Mouse (Mus musculus) C2C12 (cell line): ENCODE measurements around the gene Gpr15. TPM values are rescaled to one million over a fixed set of nuclear protein-coding genes. Genes with fewer than 3 reads are reported as not detected.

Experiments
- H3K27me3 ChIP-seq: one replicate; pipeline ENCODE4 v1.6.1; 2011; ENCODE audit not compliant: control insufficient read depth, insufficient read depth, insufficient read length
- H3K36me3 ChIP-seq: one replicate; pipeline ENCODE4 v1.6.1; 2011; ENCODE audit not compliant: control insufficient read depth, insufficient read depth
- H3K4me3 ChIP-seq: one replicate; pipeline ENCODE4 v1.5.1; 2011; ENCODE audit warnings: mild to moderate bottlenecking, control low read depth; ENCODE audit not compliant: poor library complexity, insufficient read depth, severe bottlenecking
- H3K79me2 ChIP-seq: one replicate; pipeline ENCODE4 v1.6.1; 2011; ENCODE audit not compliant: control insufficient read depth, insufficient read depth
- H3K79me3 ChIP-seq: one replicate; pipeline ENCODE4 v1.6.1; 2011; ENCODE audit warnings: low read depth, control low read depth
- H3ac ChIP-seq: one replicate; pipeline ENCODE3; 2011; ENCODE audit warnings: low read depth; ENCODE audit not compliant: control insufficient read depth, insufficient read length
- CEBPB ChIP-seq: IDR thresholded peaks from one replicate; pipeline ENCODE4 v1.6.1; 2011; ENCODE audit warnings: low read depth, mild to moderate bottlenecking, control low read depth, moderate library complexity
- CTCF ChIP-seq: IDR thresholded peaks from one replicate; pipeline ENCODE4 v1.5.1; 2011; ENCODE audit not compliant: control insufficient read depth, insufficient read depth, insufficient read length
- FOSL1 ChIP-seq: IDR thresholded peaks from one replicate; pipeline ENCODE4 v1.8.0; 2011; ENCODE audit warnings: mild to moderate bottlenecking, low read length; ENCODE audit not compliant: poor library complexity, insufficient read depth, severe bottlenecking
- MAX ChIP-seq: IDR thresholded peaks from one replicate; pipeline ENCODE4 v1.6.1; 2011; ENCODE audit warnings: mild to moderate bottlenecking, control low read depth
- MYOD1 ChIP-seq: IDR thresholded peaks from one replicate; pipeline ENCODE4 v1.6.1; 2011; ENCODE audit warnings: low read depth; ENCODE audit not compliant: control insufficient read depth, insufficient read length
- MYOG ChIP-seq: IDR thresholded peaks from one replicate; pipeline ENCODE4 v1.6.1; 2011; ENCODE audit not compliant: control insufficient read depth, insufficient read length; ENCODE audit errors: extremely low read depth
- USF1 ChIP-seq: IDR thresholded peaks from one replicate; pipeline ENCODE4 v1.6.1; 2011; ENCODE audit warnings: low read depth, mild to moderate bottlenecking, control low read depth, moderate library complexity
- polyA plus RNA-seq: library from polyadenylated mRNA; unstranded; fragments of >200 nt; fragmentation: generic; extraction: Trizol; gene quantifications from one replicate; pipeline ENCODE4 v1.2.1, GENCODE M21; 2012; ENCODE audit warnings: missing spikeins

The Gpr15 gene
- polyA plus RNA-seq, 1 experiment: not detected

- TF ChIP-seq MYOD1: no peak
- no peak for TF ChIP-seq CEBPB
- no peak for TF ChIP-seq USF1
- TF ChIP-seq CTCF: no peak
- TF ChIP-seq MYOG: no peak
- no peak for TF ChIP-seq FOSL1
- TF ChIP-seq MAX: no peak
- H3K79me3 ChIP-seq: no peaks in the 10 kb centered on the region
- no peaks in the 10 kb centered on the region for H3K27me3 ChIP-seq
- no peak overlapping the region for H3ac ChIP-seq
- H3K4me3 ChIP-seq: no peak overlapping the region
- no peaks in the 10 kb centered on the region for H3K79me2 ChIP-seq
- peaks cover 59% of the 10 kb centered on the region for H3K36me3 ChIP-seq
Observed at GRCm38 (mm10) chr16:58677491-58677890, 41.4 kb downstream of the Gpr15 start.

- H3K36me3 ChIP-seq: peaks cover 59% of the 10 kb centered on the region
- TF ChIP-seq USF1 (no peak), MAX (no peak), CEBPB (no peak), FOSL1 (no peak), MYOG (no peak), MYOD1 (no peak), CTCF (no peak)
Observed at GRCm38 (mm10) chr16:58676633-58677032, 42.2 kb downstream of the Gpr15 start.

GRCm38 (mm10) chr16:58676156-58676555 is 42.7 kb downstream of the Gpr15 start:
- Histone ChIP-seq H3K79me2 (no peaks in the 10 kb centered on the region), H3ac (no peak overlapping the region), H3K36me3 (peaks cover 59% of the 10 kb centered on the region), H3K27me3 (no peaks in the 10 kb centered on the region), H3K4me3 (no peak overlapping the region), H3K79me3 (no peaks in the 10 kb centered on the region)
- TF ChIP-seq CTCF (no peak), CEBPB (no peak)

More at GRCm38 (mm10) chr16:58676633-58677032, 42.2 kb downstream of the Gpr15 start:
- no peak overlapping the region for H3ac ChIP-seq
- no peaks in the 10 kb centered on the region for H3K27me3 ChIP-seq
- H3K79me3 ChIP-seq: no peaks in the 10 kb centered on the region
- H3K4me3 ChIP-seq: no peak overlapping the region
- H3K79me2 ChIP-seq: no peaks in the 10 kb centered on the region

- Histone ChIP-seq H3K36me3 (peaks cover 53% of the 10 kb centered on the region), H3K4me3 (no peak overlapping the region), H3K27me3 (no peaks in the 10 kb centered on the region), H3ac (no peak overlapping the region), H3K79me3 (peaks cover 4% of the 10 kb centered on the region), H3K79me2 (peaks cover 6% of the 10 kb centered on the region)
- TF ChIP-seq USF1: no peak
- no peak for TF ChIP-seq MYOG
- no peak for TF ChIP-seq CEBPB
Observed at GRCm38 (mm10) chr16:58675256-58675655, 43.6 kb downstream of the Gpr15 start.

GRCm38 (mm10) chr16:58673811-58674410 is 45.0 kb downstream of the Gpr15 start:
- Histone ChIP-seq H3K27me3 (no peaks in the 10 kb centered on the region), H3K79me3 (peaks cover 4% of the 10 kb centered on the region), H3ac (no peak overlapping the region), H3K79me2 (peaks cover 6% of the 10 kb centered on the region), H3K36me3 (peaks cover 49% of the 10 kb centered on the region), H3K4me3 (no peak overlapping the region)
- TF ChIP-seq CEBPB (no peak), CTCF (no peak), USF1 (no peak), MAX (no peak), FOSL1 (no peak), MYOD1 (no peak), MYOG (no peak)

- Histone ChIP-seq H3K27me3 (no peaks in the 10 kb centered on the region), H3K36me3 (peaks cover 35% of the 10 kb centered on the region), H3K4me3 (no peak overlapping the region), H3K79me3 (peaks cover 4% of the 10 kb centered on the region), H3ac (no peak overlapping the region), H3K79me2 (peaks cover 6% of the 10 kb centered on the region)
- TF ChIP-seq CTCF (no peak), MYOG (no peak), MYOD1 (no peak), USF1 (no peak), FOSL1 (no peak), MAX (no peak), CEBPB (no peak)
Observed at GRCm38 (mm10) chr16:58672396-58672795, 46.5 kb downstream of the Gpr15 start.
